Mouse (Mus musculus) bone marrow, adult 2 months (tissue): ENCODE data around the gene C530008M17Rik.

Experiments used
- CTCF ChIP-seq: fragments of 200-500 bp; IDR thresholded peaks from 2 replicates; pipeline ENCODE4 v1.5.1; 2011; ENCODE audit warnings: low read length, control low read depth; ENCODE audit not compliant: control insufficient read depth, insufficient read depth
- POLR2A ChIP-seq: fragments of 200-500 bp; IDR thresholded peaks from 2 replicates; pipeline ENCODE4 v1.6.1; 2011; ENCODE audit warnings: low read depth, mild to moderate bottlenecking, control low read depth, low read length, borderline replicate concordance; ENCODE audit not compliant: control insufficient read depth

DNA sequence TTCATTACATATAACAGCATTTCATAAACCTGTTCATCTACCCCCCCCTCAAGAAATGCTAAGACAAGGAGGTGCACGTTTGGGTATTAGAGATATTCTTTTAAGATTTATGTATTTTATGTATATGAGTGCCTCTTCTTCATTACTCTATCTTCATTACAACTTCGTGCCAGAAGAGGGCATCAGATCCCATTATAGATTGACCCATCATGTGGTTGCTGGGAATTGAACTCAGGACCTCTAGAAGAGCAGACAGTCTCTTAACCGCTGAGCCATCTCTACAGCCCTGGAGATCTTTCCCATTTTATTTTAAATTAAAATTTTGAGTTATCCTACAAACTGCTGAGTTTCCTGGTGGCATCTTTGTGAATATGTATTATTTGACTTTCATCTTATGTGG is 112.7 kb downstream of the C530008M17Rik start:
- no peak for TF ChIP-seq CTCF
- TF ChIP-seq POLR2A, result no peak
